Comparison of ENCODE assay signal across 11 mouse cellular contexts in genomic region chr11:86973255-86973654, GRCm38 (mm10). TPM values are rescaled to one million over a fixed set of nuclear protein-coding genes. Genes with fewer than 3 reads are reported as not detected.
DNase-seq lines count a peak whose midpoint lies in the region; ATAC-seq and TF ChIP-seq lines count a peak whose summit lies in the region.
"Had no signal": no experiment of that assay in that cellular context is flagged by ENCODE, and none has a peak within 500 bp of the region (broad histone marks: within the 10 kb centered on the region; RNA-seq: fewer than 3 reads in every experiment).

No protein-coding gene starts in this region.

- no peak overlapping the region for H3K9ac ChIP-seq in kidney, embryonic 15.5 days
- no peak overlapping the region for H3K9ac ChIP-seq in liver, postnatal 0 days (replicated peaks)
- H3K9ac ChIP-seq: forebrain, postnatal 0 days had no signal

- H3K4me3 ChIP-seq in kidney, adult 2 months (ENCODE audit: insufficient read depth, low read depth, low read length) = no peak overlapping the region
- H3K4me3 ChIP-seq in kidney, embryonic 15.5 days (replicated peaks) = no peak overlapping the region
- peak overlapping the region; percentile 30 for H3K4me3 ChIP-seq in E14TG2a.4 (replicated peaks; ENCODE audit: low read length)
- no peak overlapping the region for H3K4me3 ChIP-seq in embryonic facial prominence, embryonic 10.5 days
- H3K4me3 ChIP-seq in liver, postnatal 0 days (ENCODE audit: low read depth, low read length) = no peak overlapping the region

- H3K4me2 ChIP-seq in kidney, embryonic 15.5 days = no peak overlapping the region
- H3K4me2 ChIP-seq in liver, postnatal 0 days (ENCODE audit: low read depth, low read length) = no peak overlapping the region

- DNase-seq in kidney, adult 2 months = peak; percentile 82
- no peak for DNase-seq in embryonic facial prominence, embryonic 10.5 days (ENCODE audit: low spot score)
- DNase-seq in liver, postnatal 0 days = no peak
- no peak for DNase-seq in right cerebral cortex, postnatal 14 days
- DNase-seq in cerebellum, postnatal 14 days = no peak
- DNase-seq: cerebellum, postnatal 36 days; forebrain, postnatal 0 days; lung, postnatal 36 days had no signal

- H3K36me3 ChIP-seq in kidney, adult 2 months (ENCODE audit: control insufficient read depth, insufficient read depth, low read length) = no peaks in the 10 kb centered on the region; the same call in 1 of the 2 replicates
- H3K36me3 ChIP-seq in kidney, embryonic 15.5 days = peaks cover 27% of the 10 kb centered on the region
- H3K36me3 ChIP-seq in E14TG2a.4 (ENCODE audit: insufficient read depth, low read length) = peaks cover 20% of the 10 kb centered on the region
- H3K36me3 ChIP-seq in embryonic facial prominence, embryonic 10.5 days (replicated peaks) = peaks cover 17% of the 10 kb centered on the region; the same call in 1 of the 2 replicates
- 0 out of 2 replicates have a peak, but pooled peaks cover 19% of the 10 kb centered on the region for H3K36me3 ChIP-seq in liver, postnatal 0 days (replicated peaks; ENCODE audit: insufficient read depth, low read length)

- whole genome bisulfite sequencing in kidney, adult 2 months = 27% methylated on average over 5 of the region's 5 CpGs
- WGBS in kidney, embryonic 15.5 days = 38% methylated on average over 5 of the region's 5 CpGs
- 60% methylated on average over 5 of the region's 5 CpGs for WGBS in embryonic facial prominence, embryonic 10.5 days
- WGBS in liver, postnatal 0 days (ENCODE audit: insufficient replicate concordance) = 69% methylated on average over 5 of the region's 5 CpGs

- peak; percentile 34 for TF ChIP-seq CTCF in kidney, adult 2 months (conservative IDR thresholded peaks at IDR 0.05; ENCODE audit: insufficient read depth, insufficient read length, low read depth, low read length)
- no peak for TF ChIP-seq CTCF in E14TG2a.4 (conservative IDR thresholded peaks at IDR 0.05; ENCODE audit: low read length)
- no peak for TF ChIP-seq CTCF in liver, postnatal 0 days (IDR thresholded peaks at IDR 0.05; ENCODE audit: low read depth)

- no peaks in the 10 kb centered on the region for H3K27me3 ChIP-seq in kidney, adult 2 months (replicated peaks; ENCODE audit: control insufficient read depth, insufficient read depth, low read length)
- H3K27me3 ChIP-seq in kidney, embryonic 15.5 days = no peaks in the 10 kb centered on the region
- no peaks in the 10 kb centered on the region for H3K27me3 ChIP-seq in E14TG2a.4 (ENCODE audit: insufficient read depth, low read length)
- H3K27me3 ChIP-seq in embryonic facial prominence, embryonic 10.5 days (replicated peaks; ENCODE audit: low read depth, poor library complexity, severe bottlenecking) = peaks cover 5% of the 10 kb centered on the region; the same call in 1 of the 2 replicates
- no peaks in the 10 kb centered on the region for H3K27me3 ChIP-seq in liver, postnatal 0 days (ENCODE audit: insufficient read depth, low read length)
- H3K27me3 ChIP-seq: Patski had no signal

- no peaks in the 10 kb centered on the region for H3K9me3 ChIP-seq in kidney, embryonic 15.5 days (replicated peaks)
- no peaks in the 10 kb centered on the region for H3K9me3 ChIP-seq in E14TG2a.4 (ENCODE audit: low read length)
- H3K9me3 ChIP-seq in embryonic facial prominence, embryonic 10.5 days = no peaks in the 10 kb centered on the region
- no peaks in the 10 kb centered on the region for H3K9me3 ChIP-seq in liver, postnatal 0 days (ENCODE audit: low read length)

- 0 out of 2 replicates have a peak overlapping the region, but pooled peaks have one; percentile 24 for H3K27ac ChIP-seq in kidney, adult 2 months (ENCODE audit: insufficient read depth, low read depth, low read length)
- H3K27ac ChIP-seq in kidney, embryonic 15.5 days = no peak overlapping the region
- peak overlapping the region; percentile 72; the same call in 1 of the 2 replicates for H3K27ac ChIP-seq in embryonic facial prominence, embryonic 10.5 days (replicated peaks)
- peak overlapping the region; percentile 29; the same call in 1 of the 2 replicates for H3K27ac ChIP-seq in liver, postnatal 0 days (ENCODE audit: low read depth)

- TF ChIP-seq EP300 in liver, postnatal 0 days (IDR thresholded peaks at IDR 0.05; ENCODE audit: low read depth) = no peak

- no peak for TF ChIP-seq POLR2A in kidney, adult 2 months (IDR thresholded peaks at IDR 0.05; ENCODE audit: low read depth, low read length)

- H3K4me1 ChIP-seq in kidney, adult 2 months (ENCODE audit: control insufficient read depth, insufficient read depth, low read length) = peaks cover 25% of the 10 kb centered on the region
- peaks cover 55% of the 10 kb centered on the region for H3K4me1 ChIP-seq in kidney, embryonic 15.5 days
- peaks cover 75% of the 10 kb centered on the region for H3K4me1 ChIP-seq in E14TG2a.4 (replicated peaks; ENCODE audit: low read depth, low read length)
- H3K4me1 ChIP-seq in embryonic facial prominence, embryonic 10.5 days = peaks cover 79% of the 10 kb centered on the region
- peaks cover 16% of the 10 kb centered on the region for H3K4me1 ChIP-seq in liver, postnatal 0 days (ENCODE audit: insufficient read depth)

- ATAC-seq in kidney, embryonic 15.5 days (replicated peaks; ENCODE audit: low FRiP score) = no peak
- ATAC-seq in liver, postnatal 0 days = peak; percentile 42; the same call in 1 of the 2 replicates
- ATAC-seq: forebrain, postnatal 0 days; Patski had no signal

RNA-seq across cellular contexts. Expression of gene Ypel2, which starts 20.3 kb away (rescaled TPM):
- 4.7 TPM in 2 replicates for polyA plus RNA-seq in kidney, adult 2 months (2012; rRNA removed)
- polyA plus RNA-seq in kidney, embryonic 15.5 days (2015; fragmentation: Nextera tagmentation; extraction: Ambion mirVana) = 10.1 and 10.4 TPM in 2 replicates
- polyA plus RNA-seq in embryonic facial prominence, embryonic 10.5 days (2016; fragmentation: Nextera tagmentation; extraction: Ambion mirVana) = 4.2 and 5.4 TPM in 2 replicates
- 2.1 TPM in 2 replicates for polyA plus RNA-seq in liver, postnatal 0 days (2015; fragmentation: Nextera tagmentation; extraction: Ambion mirVana)
